Mouse (Mus musculus) myocyte (in vitro differentiated cells): ENCODE measurements around the gene Psmb7.

ENCODE experiments used
- CEBPB ChIP-seq: IDR thresholded peaks from 2 replicates; pipeline ENCODE4 v1.6.1; 2011; ENCODE audit warnings: mild to moderate bottlenecking, moderate library complexity; ENCODE audit not compliant: poor library complexity, insufficient read depth, severe bottlenecking
- MAX ChIP-seq: IDR thresholded peaks from one replicate; pipeline ENCODE4 v1.6.1; 2011; ENCODE audit warnings: low read depth, mild to moderate bottlenecking, control low read depth
- MYOG ChIP-seq, 3 experiments: IDR thresholded peaks; one replicate each; pipeline ENCODE4 v1.6.1; 2011; ENCODE audit warnings: control low read depth in 2 of 3, low read depth in 2 of 3, mild to moderate bottlenecking in 2 of 3; ENCODE audit not compliant: insufficient read length in 2 of 3, control insufficient read depth in 1 of 3, insufficient read depth in 1 of 3
- POLR2A ChIP-seq: IDR thresholded peaks from one replicate; pipeline ENCODE4 v1.6.1; 2011; ENCODE audit warnings: low read depth, mild to moderate bottlenecking, control low read depth, moderate library complexity; ENCODE audit not compliant: insufficient read length
- POLR2AphosphoS2 ChIP-seq: IDR thresholded peaks from one replicate; pipeline ENCODE4 v1.6.1; 2011; ENCODE audit warnings: low read depth, control low read depth; ENCODE audit not compliant: insufficient read length
- SRF ChIP-seq: IDR thresholded peaks from one replicate; pipeline ENCODE4 v1.6.1; 2011; ENCODE audit warnings: low read depth; ENCODE audit not compliant: control insufficient read depth, insufficient read length

GRCm38 (mm10) chr2:38594874-38595273 is 49.0 kb downstream of the Psmb7 start:
- no peak for TF ChIP-seq MYOG (IDR thresholded peaks at IDR 0.05; ENCODE audit: control insufficient read depth in 1 of 3, insufficient read depth in 1 of 3, insufficient read length in 2 of 3, low read depth in 2 of 3)
- no peak for TF ChIP-seq POLR2A
- no peak for TF ChIP-seq CEBPB
- no peak for TF ChIP-seq SRF
- TF ChIP-seq POLR2AphosphoS2, result no peak
- TF ChIP-seq MAX, result no peak
